Mouse (Mus musculus) lung, adult 2 months (tissue): ENCODE measurements around the gene Olfm1. TPM values are rescaled to one million over a fixed set of nuclear protein-coding genes. Genes with fewer than 3 reads are reported as not detected.

ENCODE experiments used
- DNase-seq: peaks from one replicate; pipeline ENCODE4 v3.0.0; 2022
- H3K4me1 ChIP-seq: fragments of 200-500 bp; 2 replicates; pipeline ENCODE4 v1.6.1; 2011; ENCODE audit warnings: low read length; ENCODE audit not compliant: control insufficient read depth, insufficient read depth
- H3K4me3 ChIP-seq: fragments of 200-500 bp; replicated peaks from 2 replicates; pipeline ENCODE3; 2011; ENCODE audit warnings: low read depth, mild to moderate bottlenecking, control low read depth, low read length; ENCODE audit errors: extremely low read depth
- CTCF ChIP-seq: fragments of 200-500 bp; IDR thresholded peaks from 2 replicates; pipeline ENCODE4 v1.5.1; 2011; ENCODE audit warnings: mild to moderate bottlenecking, low read length, control low read depth; ENCODE audit not compliant: insufficient read depth
- POLR2A ChIP-seq: fragments of 200-500 bp; IDR thresholded peaks from 2 replicates; pipeline ENCODE4 v1.6.1; 2011; ENCODE audit warnings: low read depth, mild to moderate bottlenecking, control low read depth, low read length, borderline replicate concordance; ENCODE audit errors: extremely low read depth
- WGBS: fragments of 180-500 bp; shearing (Covaris S2); methylation state at CpG from one replicate; pipeline ENCODE4 v1.1.7; 2018; 5-methylcytosine and 5-hydroxymethylcytosine counted together
- polyA plus RNA-seq: library from polyadenylated mRNA; depleted of rRNA; stranded (reverse); fragments of >200 nt; gene quantifications from 2 replicates; pipeline ENCODE4 v1.2.3, GENCODE M21; 2012; rRNA removed

Olfm1 gene
- 33.7 TPM in 2 replicates for polyA plus RNA-seq

- Histone ChIP-seq H3K4me1 (no peaks in the 10 kb centered on the region; the same call in 1 of the 2 replicates), H3K4me3 (peak within 1 kb of the TSS; percentile 52)
- 1% methylated on average over 76 of the region's 76 CpGs for WGBS
- peak; percentile 44 for DNase-seq
- TF ChIP-seq CTCF (no peak), POLR2A (no peak)
Observed at GRCm38 (mm10) chr2:28192821-28193689, at the start of gene Olfm1. Olfm1 (plus strand) TSS chr2:28192992.

DNA sequence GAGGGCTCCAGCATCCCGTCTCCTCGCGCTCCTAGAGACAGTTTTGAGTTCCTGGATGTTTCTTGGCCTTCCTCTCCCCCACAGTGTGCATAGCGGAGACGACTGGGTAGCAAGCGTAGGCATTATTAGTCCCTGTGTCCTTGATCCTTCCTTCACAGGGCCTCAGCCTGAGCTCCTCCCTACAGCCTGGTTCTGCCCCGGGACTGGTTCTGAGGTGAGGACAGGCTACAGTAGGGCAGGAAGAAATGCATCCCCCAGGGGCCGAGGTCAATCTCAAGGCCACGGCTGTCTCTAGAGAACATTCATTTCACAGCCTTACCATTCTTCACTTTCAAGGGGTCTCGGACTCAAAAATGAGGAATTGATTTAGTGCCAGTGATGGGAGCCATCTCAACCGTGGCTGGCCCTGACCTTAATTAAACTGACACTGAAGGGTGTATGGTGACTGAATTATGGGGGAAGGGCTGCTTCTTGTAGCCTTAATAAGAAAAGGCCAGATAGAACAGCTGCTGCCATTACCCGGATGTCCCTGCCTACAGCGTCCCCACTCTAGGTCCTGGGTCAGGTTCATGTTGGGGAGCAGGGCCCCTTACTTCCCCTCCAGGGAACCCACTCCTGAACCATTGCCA is 49.3 kb upstream of the Olfm1 start:
- TF ChIP-seq CTCF (no peak), POLR2A (no peak)
- no peak overlapping the region for H3K4me3 ChIP-seq
- no peak for DNase-seq
- H3K4me1 ChIP-seq, result peaks cover 3% of the 10 kb centered on the region
- WGBS, result 69% methylated on average over 13 of the region's 13 CpGs

DNA sequence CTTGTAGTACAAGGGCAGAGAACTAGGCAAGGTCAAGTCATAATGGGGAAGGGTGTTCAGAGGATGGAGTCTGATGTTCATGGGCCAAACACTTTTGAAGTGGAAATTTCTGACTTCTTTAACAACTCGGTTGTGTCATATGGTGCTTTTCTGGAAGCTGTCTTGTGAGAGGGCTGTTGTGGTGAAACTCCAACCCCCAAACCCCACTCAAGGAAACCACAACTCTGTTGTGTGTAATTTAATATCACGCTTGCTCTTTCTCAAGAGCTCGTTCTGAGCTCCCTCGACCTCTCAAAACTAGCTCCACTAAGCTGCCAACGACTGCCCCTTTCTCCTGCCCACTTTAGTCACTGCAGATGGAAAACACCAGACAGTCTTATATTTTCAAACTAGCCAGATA is 47.1 kb upstream of the Olfm1 start:
- Histone ChIP-seq H3K4me3 (no peak overlapping the region), H3K4me1 (peaks cover 3% of the 10 kb centered on the region)
- TF ChIP-seq CTCF (no peak), POLR2A (no peak)
- no peak for DNase-seq
- 56% methylated on average over 5 of the region's 5 CpGs for WGBS

GRCm38 (mm10) chr2:28146152-28146551 is 46.6 kb upstream of the Olfm1 start:
- WGBS, result 66% methylated on average over 4 of the region's 4 CpGs
- Histone ChIP-seq H3K4me1 (peaks cover 3% of the 10 kb centered on the region), H3K4me3 (no peak overlapping the region)
- TF ChIP-seq CTCF (no peak), POLR2A (no peak)
- no peak for DNase-seq

DNA sequence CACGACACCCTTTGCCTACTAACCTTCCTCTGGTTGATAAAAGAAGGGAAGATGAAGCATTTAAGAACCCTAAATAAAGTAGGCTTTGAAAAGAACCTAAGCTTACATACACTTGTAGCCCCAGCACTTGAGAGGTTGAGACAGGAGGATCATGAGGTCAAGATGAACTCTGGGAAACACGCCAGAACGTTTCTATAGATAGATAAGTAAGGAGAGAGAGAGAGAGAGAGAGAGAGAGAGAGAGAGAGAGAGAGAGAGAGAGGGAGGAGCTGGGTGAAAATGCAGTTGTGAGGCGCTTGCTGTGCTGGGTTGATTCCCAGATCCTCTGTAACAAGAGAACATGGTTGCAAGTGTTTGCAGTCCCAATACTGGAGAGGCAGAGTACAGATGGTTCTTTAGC is 46.1 kb upstream of the Olfm1 start:
- 48% methylated on average over 4 of the region's 4 CpGs for WGBS
- peaks cover 3% of the 10 kb centered on the region for H3K4me1 ChIP-seq
- no peak for DNase-seq
- TF ChIP-seq CTCF (no peak), POLR2A (no peak)
- no peak overlapping the region for H3K4me3 ChIP-seq

DNA sequence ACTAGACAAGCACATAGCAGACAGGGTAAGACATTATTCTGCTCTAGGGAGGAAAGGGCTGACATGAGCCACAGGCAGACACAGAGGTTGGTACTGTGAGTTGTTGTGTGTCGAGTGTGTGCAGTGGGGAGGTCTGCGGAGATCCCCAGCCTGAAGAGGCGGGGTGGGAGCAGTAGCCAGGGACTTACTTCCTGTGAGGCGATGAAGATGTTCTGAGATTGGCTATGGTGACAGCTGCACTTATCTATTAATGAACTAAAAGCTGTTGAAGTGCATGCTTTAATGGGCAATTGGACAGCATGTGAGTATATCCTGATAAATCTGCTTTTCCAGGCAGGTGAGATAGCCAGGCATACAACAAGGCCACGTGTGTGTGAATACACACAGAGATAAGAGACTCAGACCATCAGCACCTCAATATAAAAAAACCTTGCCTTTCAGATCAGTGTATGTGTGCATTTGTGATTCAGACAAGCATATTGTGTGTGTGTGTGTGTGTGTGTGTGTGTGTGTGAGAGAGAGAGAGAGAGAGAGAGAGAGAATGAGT is 45.5 kb upstream of the Olfm1 start:
- DNase-seq, result no peak
- H3K4me1 ChIP-seq, result peaks cover 3% of the 10 kb centered on the region
- H3K4me3 ChIP-seq, result no peak overlapping the region
- no peak for TF ChIP-seq CTCF
- TF ChIP-seq POLR2A, result no peak
- WGBS, result 58% methylated on average over 5 of the region's 5 CpGs

DNA sequence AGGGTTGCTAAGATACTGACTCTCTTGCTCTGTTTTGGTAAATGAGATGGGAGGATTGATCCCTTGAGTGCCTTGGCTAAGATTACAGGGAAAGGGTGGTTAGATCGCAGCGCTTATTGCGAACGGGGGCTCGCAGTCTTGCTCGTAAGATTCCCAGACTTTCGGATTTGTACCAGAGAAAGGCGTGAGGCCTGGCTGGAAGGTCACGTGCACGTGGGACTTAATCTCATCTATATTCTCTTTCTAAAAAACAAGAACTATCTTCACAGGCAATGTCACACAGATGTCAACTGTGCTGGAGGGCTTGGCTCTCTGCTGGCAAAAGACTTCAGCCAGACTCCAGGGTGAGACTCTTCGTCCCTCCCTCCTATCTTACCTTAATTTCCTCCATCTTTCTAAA is 43.1 kb upstream of the Olfm1 start:
- no peak for DNase-seq
- Histone ChIP-seq H3K4me1 (no peaks in the 10 kb centered on the region), H3K4me3 (no peak overlapping the region)
- no peak for TF ChIP-seq POLR2A
- TF ChIP-seq CTCF, result no peak
- 57% methylated on average over 11 of the region's 11 CpGs for WGBS

GRCm38 (mm10) chr2:28160568-28160967 is 32.2 kb upstream of the Olfm1 start:
- DNase-seq, result no peak
- H3K4me1 ChIP-seq, result no peaks in the 10 kb centered on the region
- TF ChIP-seq POLR2A, result no peak
- TF ChIP-seq CTCF, result no peak
- 68% methylated on average over 7 of the region's 7 CpGs for WGBS
- H3K4me3 ChIP-seq, result no peak overlapping the region

- TF ChIP-seq POLR2A (no peak), CTCF (no peak)
- 61% methylated on average over 8 of the region's 8 CpGs for WGBS
- H3K4me1 ChIP-seq, result no peaks in the 10 kb centered on the region
- DNase-seq, result no peak
- no peak overlapping the region for H3K4me3 ChIP-seq
Observed at GRCm38 (mm10) chr2:28165570-28165969, 27.2 kb upstream of the Olfm1 start.

GRCm38 (mm10) chr2:28169336-28169735 is 23.5 kb upstream of the Olfm1 start:
- 72% methylated on average over 12 of the region's 12 CpGs for WGBS
- no peaks in the 10 kb centered on the region for H3K4me1 ChIP-seq
- no peak for DNase-seq
- no peak overlapping the region for H3K4me3 ChIP-seq
- TF ChIP-seq POLR2A (no peak), CTCF (no peak)
